Mouse (Mus musculus) CH12.LX (cell line): ENCODE measurements around the gene Cbfa2t3.

ENCODE experiments used
- MAFK ChIP-seq: IDR thresholded peaks from 2 replicates; pipeline ENCODE4 v1.6.1; 2011; ENCODE audit warnings: low read length, improper control_type of control experiment; ENCODE audit not compliant: insufficient replicate concordance
- POLR2A ChIP-seq: IDR thresholded peaks from 2 replicates; pipeline ENCODE4 v1.6.1; 2011; ENCODE audit warnings: low read depth, mild to moderate bottlenecking, improper control_type of control experiment, low read length
- ZMIZ1 ChIP-seq: IDR thresholded peaks from 2 replicates; pipeline ENCODE4 v1.6.1; 2012; ENCODE audit warnings: low read depth, mild to moderate bottlenecking, inconsistent platforms, low read length, improper control_type of control experiment

DNA sequence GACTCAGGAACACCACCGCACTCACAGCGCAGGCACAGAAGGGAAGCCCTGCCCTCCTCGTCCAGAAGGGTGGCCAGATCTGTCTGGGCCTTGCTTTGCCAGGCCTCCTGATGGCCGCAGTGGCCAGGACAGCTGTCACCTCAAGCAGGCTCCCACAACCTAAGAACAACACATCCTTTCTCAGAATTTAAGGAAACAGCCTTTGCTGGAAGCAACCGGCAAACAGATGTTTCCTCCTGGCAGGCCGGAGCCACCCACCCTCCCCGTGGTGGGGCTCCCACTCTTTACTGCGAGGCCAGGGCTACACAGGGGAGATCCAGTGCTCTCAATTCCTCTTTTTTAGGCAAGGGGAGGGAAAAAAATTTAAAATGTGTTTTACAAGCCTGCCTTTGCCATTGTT, 33.7 kb downstream of the Cbfa2t3 start:
- TF ChIP-seq MAFK, result no peak
- no peak for TF ChIP-seq POLR2A
- TF ChIP-seq ZMIZ1, result no peak
